ENCODE assay signal across 8 mouse cellular contexts in genomic region chr4:151141196-151141880, GRCm38 (mm10). TPM values are rescaled to one million over a fixed set of nuclear protein-coding genes. Genes with fewer than 3 reads are reported as not detected.
DNase-seq lines count a peak whose midpoint lies in the region; ATAC-seq lines count a peak whose summit lies in the region.

No protein-coding gene starts in this region.

- intact Hi-C loops in gastrocnemius, postnatal 14 days (cut with DNase I; ENCODE audit: low total_unique reads): no loop called here

- ATAC-seq in inflammation-experienced regulatory T-cells, adult 6 months: peak; percentile 63

- peak; percentile 88 for DNase-seq in adipocyte (ENCODE audit: low spot score)
- peak; percentile 95 for DNase-seq in embryo, embryonic 10 days (ENCODE audit: low spot score)
- DNase-seq in gastrocnemius, postnatal 14 days: peak; percentile 91
- peak; percentile 80 to 99 for DNase-seq in left cerebral cortex, adult 9 months (ENCODE audit: low spot score in 2 of 2)
- DNase-seq in mesoderm, embryonic 11.5 days (ENCODE audit: low read depth, low spot score): peak; percentile 93
- peak; percentile 95 for DNase-seq in right cerebral cortex, postnatal 25 days
- DNase-seq in urinary bladder, postnatal 36 days (ENCODE audit: low spot score in 2 of 2): peak; percentile 91 to 93

RNA-seq across cellular contexts. Expression of gene Gm13090, which starts 52.0 kb away (rescaled TPM):
- total RNA-seq in gastrocnemius, postnatal 14 days (2021): not detected
- polyA plus RNA-seq in inflammation-experienced regulatory T-cells, adult 6 months (2017; shearing (Covaris generic)): not detected

Comparison
In these comparisons a context has a peak if more than half of its experiments do, and no peak if none do; other contexts are left out.
1. Peak in every context shown above with its lines: DNase-seq and ATAC-seq.